Mouse (Mus musculus): Measurements from ENCODE around the gene Adamts16.

Adamts16 gene

DNA sequence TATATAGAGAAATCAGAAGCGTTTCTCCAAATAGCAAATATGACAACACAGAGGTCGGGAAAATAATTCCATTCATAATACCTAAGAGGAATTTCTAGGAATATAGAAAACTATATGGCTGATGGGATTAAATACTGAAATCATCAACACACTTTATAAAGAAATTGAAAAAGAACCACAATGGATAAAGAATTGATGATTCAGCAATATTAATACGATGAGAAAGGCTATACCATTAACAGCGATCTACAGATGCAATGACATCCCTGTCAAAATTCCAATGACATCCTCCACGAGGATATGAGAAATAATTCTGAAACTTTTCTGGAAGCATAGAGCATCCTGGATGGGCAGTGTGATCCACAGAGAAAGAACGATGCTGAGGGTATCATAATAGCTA is 76.9 kb downstream of the Adamts16 start:
- DNase-seq (ENCODE audit: low read depth, low spot score) = no peak

DNA sequence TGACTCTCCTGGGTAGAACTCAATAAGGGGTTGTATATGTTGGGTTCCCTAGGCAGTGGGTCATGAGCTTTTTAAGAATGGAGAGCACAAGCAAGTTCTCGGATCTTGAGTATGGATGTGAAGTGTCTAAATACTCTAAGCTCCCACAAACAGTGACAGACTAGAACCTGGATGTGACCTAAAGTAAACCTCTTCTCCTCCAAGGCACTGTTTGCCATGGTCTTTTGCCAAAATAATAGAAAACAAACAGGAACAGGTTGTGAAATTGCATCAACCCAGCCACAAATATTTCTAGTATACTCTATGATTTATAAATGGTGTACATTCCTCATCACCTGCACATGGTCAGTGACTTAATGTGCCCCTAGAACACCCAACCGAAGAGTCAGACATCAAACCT is 79.0 kb downstream of the Adamts16 start:
- no peak for DNase-seq (ENCODE audit: low read depth, low spot score)

GRCm38 (mm10) chr13:70761312-70761711 is 80.3 kb downstream of the Adamts16 start:
- DNase-seq (ENCODE audit: low read depth, low spot score) = no peak

GRCm38 (mm10) chr13:70760186-70760585 is 81.4 kb downstream of the Adamts16 start:
- DNase-seq (ENCODE audit: low read depth, low spot score) = no peak

DNA sequence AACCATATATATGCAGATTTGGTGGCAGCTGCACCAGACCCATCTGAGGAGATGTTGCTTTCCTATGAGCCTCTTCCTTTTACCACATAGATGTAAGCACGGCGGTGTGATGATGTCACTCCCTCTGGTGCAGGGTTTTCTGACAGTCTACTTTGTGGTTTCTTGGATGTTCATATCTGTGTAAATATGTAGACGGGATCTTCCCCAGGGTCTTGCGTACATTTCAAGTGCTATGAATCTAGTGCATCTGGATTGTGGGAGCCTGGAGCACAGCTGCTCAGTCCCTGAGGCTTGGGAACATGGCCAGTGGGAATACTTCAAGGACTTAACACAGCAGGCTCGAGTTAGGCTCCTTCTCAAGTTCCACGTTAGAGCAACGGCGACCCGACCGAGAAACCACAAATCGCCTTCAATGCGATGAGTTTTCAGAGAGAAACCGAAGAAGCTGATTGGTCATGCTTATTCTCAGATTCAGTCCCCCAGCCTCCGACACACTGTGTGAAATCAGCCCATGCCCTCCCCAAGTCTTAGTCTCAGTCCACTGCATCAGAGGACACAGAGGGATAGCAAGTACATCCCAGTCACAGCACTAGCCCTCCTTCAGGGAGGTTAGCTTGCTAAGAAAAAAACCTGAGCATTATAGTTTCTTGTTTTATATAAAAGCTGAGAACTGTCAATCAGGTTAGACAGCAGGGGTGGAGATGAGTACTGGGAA is 95.2 kb downstream of the Adamts16 start:
- no peak for DNase-seq (ENCODE audit: low read depth, low spot score)

- DNase-seq (ENCODE audit: low read depth, low spot score) = no peak
Measured at GRCm38 (mm10) chr13:70744416-70745038, 97.1 kb downstream of the Adamts16 start.

GRCm38 (mm10) chr13:70742693-70743092 is 98.9 kb downstream of the Adamts16 start:
- no peak for DNase-seq (ENCODE audit: low read depth, low spot score)

GRCm38 (mm10) chr13:70740281-70741240 is 101.0 kb downstream of the Adamts16 start:
- no peak for DNase-seq (ENCODE audit: low read depth, low spot score)

GRCm38 (mm10) chr13:70738781-70739180 is 102.8 kb downstream of the Adamts16 start:
- no peak for DNase-seq (ENCODE audit: low read depth, low spot score)

DNA sequence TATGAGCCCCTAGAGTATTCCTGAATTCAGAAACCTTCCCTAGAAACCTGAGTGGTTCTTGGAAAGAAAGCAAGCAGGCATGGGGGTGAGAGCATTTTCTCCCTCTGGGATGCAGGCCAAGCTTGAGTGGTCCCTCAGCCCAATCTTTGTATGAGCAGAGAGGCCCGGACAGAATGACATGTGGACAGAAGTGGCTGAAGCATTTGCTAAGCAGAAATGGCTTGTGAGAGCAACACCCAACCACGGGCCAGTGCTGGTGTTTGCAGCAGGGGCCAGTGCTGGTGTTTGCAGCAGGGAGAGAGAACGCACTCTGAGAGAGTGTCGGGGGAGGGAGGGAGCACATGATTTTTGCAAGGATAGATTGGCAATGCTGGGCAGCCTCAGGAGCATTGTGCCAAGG is 105.2 kb downstream of the Adamts16 start:
- DNase-seq (ENCODE audit: low read depth, low spot score) = no peak

- no peak for DNase-seq (ENCODE audit: low read depth, low spot score)
Measured at GRCm38 (mm10) chr13:70734640-70735039, 107.0 kb downstream of the Adamts16 start.

DNA sequence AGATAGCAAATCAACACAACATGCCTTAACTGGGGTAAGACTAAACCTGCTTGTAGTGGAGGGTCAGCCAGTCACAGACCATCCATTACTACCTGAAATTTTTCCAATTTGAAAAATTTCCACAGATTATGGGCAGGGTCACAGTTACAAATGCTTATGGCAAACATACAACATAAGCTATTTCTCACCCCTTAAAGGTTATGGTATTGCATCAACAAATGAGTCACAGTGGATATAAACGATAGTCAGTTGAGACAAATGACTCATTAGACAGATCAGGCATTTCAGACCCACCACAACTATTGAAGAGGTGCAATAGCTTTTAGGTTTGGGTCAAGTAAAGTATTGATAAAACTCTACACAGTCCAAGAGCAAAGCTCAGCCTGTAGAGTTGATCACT is 107.7 kb downstream of the Adamts16 start:
- DNase-seq (ENCODE audit: low read depth, low spot score) = no peak

GRCm38 (mm10) chr13:70733206-70733605 is 108.4 kb downstream of the Adamts16 start:
- DNase-seq (ENCODE audit: low read depth, low spot score) = no peak

DNA sequence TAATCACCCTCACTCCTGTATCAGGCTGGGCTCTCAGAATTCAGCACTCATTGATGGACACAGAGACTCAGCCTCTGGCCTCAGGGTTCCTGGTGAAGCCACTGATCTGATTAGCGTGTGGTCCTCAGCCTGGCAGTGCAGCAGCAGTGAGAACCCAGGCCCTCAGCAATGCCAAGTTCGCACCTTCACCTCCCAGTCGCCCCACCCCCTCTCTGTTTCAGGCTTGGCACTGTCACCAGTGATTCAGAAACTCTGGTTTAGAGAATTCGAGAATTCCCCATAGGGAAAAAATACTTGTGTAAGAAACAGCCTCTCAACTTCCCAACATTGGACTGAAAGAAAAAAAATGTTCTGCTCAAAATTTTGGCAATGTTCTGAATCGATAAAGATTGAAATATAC is 108.8 kb downstream of the Adamts16 start:
- no peak for DNase-seq (ENCODE audit: low read depth, low spot score)

DNA sequence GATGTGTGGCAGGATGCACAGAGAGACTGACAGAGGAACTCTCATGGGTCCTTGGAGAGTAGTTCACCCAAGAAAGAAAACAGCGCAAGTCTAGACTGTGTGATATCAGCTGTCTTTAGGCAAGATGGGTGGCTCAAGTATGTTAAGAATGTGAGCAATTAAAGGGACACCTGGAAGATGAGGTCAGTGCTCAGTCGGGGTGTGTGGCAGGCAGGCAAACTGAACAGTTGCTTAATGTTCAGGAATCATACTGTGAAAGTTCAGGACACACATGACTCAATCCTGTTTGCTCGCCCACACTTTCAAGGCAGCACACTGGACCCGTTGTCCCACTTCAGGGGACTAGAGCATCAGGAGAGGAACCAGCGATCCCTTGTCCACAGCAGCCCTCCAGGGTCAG is 110.3 kb downstream of the Adamts16 start:
- DNase-seq (ENCODE audit: low read depth, low spot score) = peak; percentile 37

DNA sequence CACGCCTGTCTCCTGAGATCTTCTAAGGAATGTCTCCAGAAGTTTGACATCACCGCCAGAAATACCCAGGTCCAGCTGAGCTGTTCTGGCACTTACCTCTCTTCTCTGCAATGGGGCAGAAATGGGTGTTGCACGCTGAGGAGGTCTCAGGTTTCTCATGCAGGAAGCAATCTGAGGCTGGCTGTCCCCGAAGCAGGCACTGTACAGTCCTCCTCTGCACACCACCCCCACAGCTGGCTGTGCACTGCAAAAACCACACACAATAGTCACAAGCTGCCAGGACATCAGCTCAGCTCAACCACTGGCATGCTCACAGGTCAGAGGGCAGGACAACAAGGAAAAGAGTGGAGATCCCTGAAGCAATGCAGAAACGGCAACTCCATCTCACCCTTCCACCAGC is 111.6 kb downstream of the Adamts16 start:
- DNase-seq (ENCODE audit: low read depth, low spot score) = no peak

DNA sequence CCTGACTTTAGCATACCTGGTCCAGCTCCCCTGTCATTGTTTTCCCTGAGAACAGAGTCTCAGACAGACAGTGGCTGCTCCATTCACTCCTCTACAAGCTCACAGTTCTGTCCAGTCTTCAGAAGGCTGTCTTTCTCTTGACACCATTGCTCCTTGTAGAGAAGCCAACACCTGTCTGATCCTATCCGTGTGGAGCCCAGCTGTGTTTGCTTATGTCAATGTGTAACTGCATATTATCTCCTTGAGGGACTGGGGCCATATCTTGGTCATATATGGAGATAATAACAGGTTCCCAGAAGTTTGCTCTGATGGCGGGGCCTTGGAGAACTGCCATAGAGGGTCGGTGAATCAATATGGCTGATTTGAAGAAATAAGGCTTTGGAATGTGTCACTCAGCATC is 115.4 kb downstream of the Adamts16 start:
- DNase-seq (ENCODE audit: low read depth, low spot score) = no peak

- no peak for DNase-seq (ENCODE audit: low read depth, low spot score)
Measured at GRCm38 (mm10) chr13:70724635-70725034, 117.0 kb downstream of the Adamts16 start.

- no peak for DNase-seq (ENCODE audit: low read depth, low spot score)
Measured at GRCm38 (mm10) chr13:70724108-70724622, 117.4 kb downstream of the Adamts16 start.

DNA sequence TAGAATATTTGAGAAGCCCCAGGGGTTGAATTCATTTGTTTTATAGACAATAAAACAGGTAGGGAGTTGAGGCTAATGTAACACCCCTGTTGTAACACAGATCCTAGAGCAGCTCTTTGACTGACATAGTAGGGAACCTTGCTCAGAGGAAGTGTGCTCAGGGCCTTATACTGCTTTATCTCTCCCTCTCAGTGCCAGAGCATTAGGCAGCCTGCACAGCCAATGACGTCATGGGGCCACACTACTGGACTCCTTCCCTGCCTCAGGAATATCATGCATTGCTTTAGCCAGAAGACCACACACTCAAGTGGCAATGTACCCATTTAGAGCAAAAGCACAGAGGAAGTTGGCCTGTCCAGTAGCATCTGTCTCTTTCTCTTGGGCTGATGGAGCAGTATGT is 121.6 kb downstream of the Adamts16 start:
- no peak for DNase-seq (ENCODE audit: low read depth, low spot score)

DNA sequence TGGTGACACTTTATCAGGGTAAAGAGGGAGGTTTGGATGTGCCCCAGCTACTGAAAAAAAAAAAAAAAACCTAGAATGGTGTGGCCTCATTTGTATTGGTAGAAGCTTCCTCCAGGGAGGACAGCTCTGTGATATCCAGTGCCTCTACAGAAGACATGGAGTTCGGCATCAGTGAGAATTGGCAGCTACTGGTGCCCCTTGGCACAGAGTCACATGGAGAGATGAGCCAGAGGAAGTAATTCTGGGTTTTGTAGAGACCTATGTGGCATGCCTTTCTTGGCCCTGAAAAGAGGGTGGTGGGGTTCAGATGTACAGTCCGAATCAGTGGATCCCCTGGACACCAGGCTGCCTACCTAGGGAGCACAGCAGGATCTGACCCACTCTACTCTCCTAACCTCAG is 122.8 kb downstream of the Adamts16 start:
- no peak for DNase-seq (ENCODE audit: low read depth, low spot score)

- DNase-seq (ENCODE audit: low read depth, low spot score) = no peak
Measured at GRCm38 (mm10) chr13:70716022-70716421, 125.6 kb downstream of the Adamts16 start.

All from mesoderm, embryonic 11.5 days (tissue).